Mouse (Mus musculus) MEL (cell line): ENCODE results near the gene Fam53b. TPM values are rescaled to one million over a fixed set of nuclear protein-coding genes. Genes with fewer than 3 reads are reported as not detected.

Experiments used
- DNase-seq: peaks from one replicate; pipeline ENCODE4 v3.0.0; 2011; ENCODE audit warnings: low read depth, low spot score
- H3K27ac ChIP-seq: 2 replicates; pipeline ENCODE4 v1.5.1; 2012; ENCODE audit warnings: low read depth, mild to moderate bottlenecking, control low read depth, low read length, moderate library complexity; ENCODE audit not compliant: control insufficient read depth
- H3K27me3 ChIP-seq, 2 experiments: fragments of 150-350 bp in 1 of 2; sonication (generic) in 1 of 2; 2 replicates each; pipeline ENCODE4 v1.6.1; 2012; ENCODE audit warnings: low read length in 2 of 2, mild to moderate bottlenecking in 2 of 2, improper control_type of control experiment in 1 of 2, moderate library complexity in 1 of 2; ENCODE audit not compliant: insufficient read depth in 2 of 2, control insufficient read depth in 1 of 2
- H3K36me3 ChIP-seq, 2 experiments: 2 replicates each; pipeline ENCODE4 v1.6.1; 2012 to 2014; ENCODE audit warnings: low read length in 2 of 2, improper control_type of control experiment in 1 of 2, inconsistent platforms in 1 of 2, mild to moderate bottlenecking in 1 of 2; ENCODE audit not compliant: insufficient read depth in 2 of 2, control insufficient read depth in 1 of 2
- H3K4me1 ChIP-seq, 2 experiments: fragments of 150-350 bp in 1 of 2; sonication (generic) in 1 of 2; 2 replicates each; pipeline ENCODE4 v1.6.1; 2012; ENCODE audit warnings: low read length in 2 of 2, improper control_type of control experiment in 1 of 2, mild to moderate bottlenecking in 1 of 2; ENCODE audit not compliant: insufficient read depth in 2 of 2, control insufficient read depth in 1 of 2
- H3K4me3 ChIP-seq, 2 experiments: fragments of 150-350 bp in 1 of 2; sonication (generic) in 1 of 2; 2 replicates each; pipeline ENCODE4 v1.5.1; 2012; ENCODE audit warnings: low read depth in 2 of 2, low read length in 2 of 2, mild to moderate bottlenecking in 2 of 2, moderate library complexity in 2 of 2, control low read depth in 1 of 2, improper control_type of control experiment in 1 of 2; ENCODE audit not compliant: control insufficient read depth in 1 of 2, insufficient read depth in 1 of 2
- H3K79me2 ChIP-seq: 2 replicates; pipeline ENCODE4 v1.6.1; 2012; ENCODE audit warnings: mild to moderate bottlenecking, low read length, moderate library complexity; ENCODE audit not compliant: control insufficient read depth, poor library complexity, insufficient read depth
- H3K9ac ChIP-seq: 2 replicates; pipeline ENCODE4 v1.6.1; 2012; ENCODE audit warnings: low read depth, mild to moderate bottlenecking, control low read depth, low read length, moderate library complexity; ENCODE audit not compliant: control insufficient read depth, poor library complexity, severe bottlenecking
- H3K9me3 ChIP-seq: fragments of 150-350 bp; sonication (generic); replicated peaks from 2 replicates; pipeline ENCODE4 v1.6.1; 2012; ENCODE audit warnings: mild to moderate bottlenecking, low read length, improper control_type of control experiment, moderate library complexity; ENCODE audit not compliant: insufficient read depth
- BHLHE40 ChIP-seq: IDR thresholded peaks from 2 replicates; pipeline ENCODE4 v1.6.1; 2012; ENCODE audit warnings: low read depth, mild to moderate bottlenecking, inconsistent platforms, low read length, improper control_type of control experiment, borderline replicate concordance
- CHD1 ChIP-seq: IDR thresholded peaks from 2 replicates; pipeline ENCODE4 v1.6.1; 2012; ENCODE audit warnings: low read depth, mild to moderate bottlenecking, inconsistent platforms, low read length, improper control_type of control experiment
- CTCF ChIP-seq, 3 experiments: IDR thresholded peaks in 2 of 3; conservative IDR thresholded peaks in 1 of 3; 2 replicates each; pipeline ENCODE4 v1.5.1; 2011 to 2012; ENCODE audit warnings: low read length in 3 of 3, low read depth in 2 of 3, mild to moderate bottlenecking in 2 of 3, improper control_type of control experiment in 1 of 3, inconsistent platforms in 1 of 3, mixed read lengths in 1 of 3, moderate library complexity in 1 of 3; ENCODE audit not compliant: control insufficient read depth in 1 of 3, insufficient read depth in 1 of 3, poor library complexity in 1 of 3, severe bottlenecking in 1 of 3
- E2F4 ChIP-seq: IDR thresholded peaks from 2 replicates; pipeline ENCODE4 v1.6.1; 2011; ENCODE audit warnings: low read depth, low read length, improper control_type of control experiment, borderline replicate concordance
- ELF1 ChIP-seq: IDR thresholded peaks from 2 replicates; pipeline ENCODE4 v1.6.1; 2014; ENCODE audit warnings: low read depth, mild to moderate bottlenecking, inconsistent platforms, low read length, improper control_type of control experiment, moderate library complexity
- EP300 ChIP-seq, 2 experiments: IDR thresholded peaks; 2 replicates each; pipeline ENCODE4 v1.6.1; 2011; ENCODE audit warnings: improper control_type of control experiment in 2 of 2, low read length in 2 of 2, low read depth in 1 of 2, mild to moderate bottlenecking in 1 of 2
- GATA1 ChIP-seq: IDR thresholded peaks from 2 replicates; pipeline ENCODE4 v1.6.1; 2011; ENCODE audit warnings: low read depth, low read length, improper control_type of control experiment
- HCFC1 ChIP-seq: IDR thresholded peaks from 2 replicates; pipeline ENCODE4 v1.6.1; 2012; ENCODE audit warnings: low read depth, mild to moderate bottlenecking, inconsistent platforms, low read length, improper control_type of control experiment, moderate library complexity
- MAX ChIP-seq: IDR thresholded peaks from 2 replicates; pipeline ENCODE4 v1.6.1; 2011; ENCODE audit warnings: low read length, improper control_type of control experiment
- MEF2A ChIP-seq: IDR thresholded peaks from 2 replicates; pipeline ENCODE4 v1.6.1; 2014; ENCODE audit warnings: low read depth, mild to moderate bottlenecking, inconsistent platforms, low read length, improper control_type of control experiment; ENCODE audit not compliant: poor library complexity, insufficient replicate concordance, severe bottlenecking; ENCODE audit errors: extremely low read depth
- NELFE ChIP-seq: IDR thresholded peaks from 2 replicates; pipeline ENCODE4 v1.6.1; 2011; ENCODE audit warnings: low read depth, low read length, improper control_type of control experiment
- POLR2A ChIP-seq, 2 experiments: IDR thresholded peaks; 2 replicates each; pipeline ENCODE4 v1.6.1; 2011 to 2012; ENCODE audit warnings: low read length in 2 of 2, mild to moderate bottlenecking in 2 of 2, control low read depth in 1 of 2, improper control_type of control experiment in 1 of 2, low read depth in 1 of 2, moderate library complexity in 1 of 2; ENCODE audit not compliant: control insufficient read depth in 1 of 2, insufficient read depth in 1 of 2, poor library complexity in 1 of 2
- RAD21 ChIP-seq: IDR thresholded peaks from 2 replicates; pipeline ENCODE4 v1.6.1; 2011; ENCODE audit warnings: mild to moderate bottlenecking, low read depth, low read length, improper control_type of control experiment
- SIN3A ChIP-seq: IDR thresholded peaks from 2 replicates; pipeline ENCODE4 v1.6.1; 2012; ENCODE audit warnings: low read length, improper control_type of control experiment, inconsistent platforms
- TAL1 ChIP-seq: IDR thresholded peaks from 2 replicates; pipeline ENCODE4 v1.6.1; 2012; ENCODE audit warnings: mild to moderate bottlenecking, inconsistent platforms, low read length, moderate library complexity, mixed read lengths
- TBP ChIP-seq: IDR thresholded peaks from 2 replicates; pipeline ENCODE4 v1.8.0; 2011; ENCODE audit warnings: low read depth, low read length, improper control_type of control experiment
- TCF12 ChIP-seq: IDR thresholded peaks from 2 replicates; pipeline ENCODE4 v1.6.1; 2014; ENCODE audit warnings: low read depth, mild to moderate bottlenecking, inconsistent platforms, low read length, improper control_type of control experiment, moderate library complexity
- USF1 ChIP-seq: IDR thresholded peaks from 2 replicates; pipeline ENCODE4 v1.6.1; 2014; ENCODE audit warnings: low read depth, mild to moderate bottlenecking, inconsistent platforms, low read length, improper control_type of control experiment, moderate library complexity
- ZNF384 ChIP-seq: IDR thresholded peaks from 2 replicates; pipeline ENCODE4 v1.6.1; 2012; ENCODE audit warnings: low read depth, mild to moderate bottlenecking, inconsistent platforms, low read length, improper control_type of control experiment
- polyA plus RNA-seq, 2 experiments: library from polyadenylated mRNA; stranded (reverse) in 1 of 2; unstranded in 1 of 2; fragments of >175 nt in 1 of 2; fragments of >200 nt in 1 of 2; gene quantifications; 2 replicates each; pipeline versions ENCODE4 v1.2.1 to v1.2.4; 2012; ENCODE audit warnings: low replicate concordance in 2 of 2, low read depth in 1 of 2; ENCODE audit not compliant: insufficient read length in 2 of 2, insufficient read depth in 1 of 2, missing spikeins in 1 of 2
- total RNA-seq: library from RNA; depleted of rRNA; stranded (reverse); fragments of 300-350 nt; gene quantifications from 2 replicates; pipeline ENCODE4 v1.2.3, GENCODE M21; 2012

Fam53b gene
- total and polyA plus RNA-seq, 3 experiments = 7.9 to 15.4 TPM; not detected in 1

DNA sequence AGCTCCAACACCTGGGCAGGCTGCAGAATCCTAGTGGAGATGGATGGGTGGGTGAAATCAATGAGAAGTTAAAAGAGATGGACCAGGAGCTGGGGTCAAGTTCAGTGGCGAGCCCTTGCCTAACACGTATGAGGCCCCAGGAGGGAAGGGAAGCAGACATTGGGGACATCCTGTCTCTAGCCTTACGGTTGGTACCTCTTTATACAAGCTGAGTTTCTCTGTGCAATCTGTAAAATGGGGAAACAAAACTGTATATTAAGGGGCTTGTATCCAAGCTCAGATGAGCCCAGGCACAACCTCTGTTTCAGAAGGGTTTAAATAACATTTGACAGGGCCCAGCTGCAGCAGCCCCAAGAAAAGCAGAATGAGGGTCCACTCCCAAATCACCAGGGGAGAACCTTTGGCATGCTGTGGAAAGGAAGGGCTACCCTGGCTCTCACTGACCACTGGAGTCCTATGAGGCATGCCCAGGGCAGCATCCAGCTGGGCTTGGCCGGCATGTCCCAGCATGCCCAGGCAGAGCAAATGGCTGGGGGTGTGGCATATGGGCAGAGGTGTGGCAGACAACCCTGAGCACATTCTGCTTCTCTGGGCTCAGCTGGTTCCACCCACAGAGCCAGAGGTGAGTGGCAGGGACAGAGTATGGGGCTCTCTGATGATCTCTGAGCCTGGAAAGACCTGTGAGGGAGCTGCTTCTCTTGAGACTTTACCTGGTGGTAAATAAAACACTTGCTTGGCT lies 84.4 kb downstream of the Fam53b start:
- no peak for TF ChIP-seq POLR2A (IDR thresholded peaks at IDR 0.05; ENCODE audit: control insufficient read depth in 1 of 2, insufficient read depth in 1 of 2, low read depth in 1 of 2, low read length in 2 of 2, poor library complexity in 1 of 2)
- Histone ChIP-seq H3K9me3 (no peaks in the 10 kb centered on the region), H3K4me1 (peaks cover 0 to 4% of the 10 kb centered on the region in 2 experiments; a peak in 2 of 4 replicates), H3K4me3 (no peak overlapping the region), H3K79me2 (no peaks in the 10 kb centered on the region), H3K36me3 (peaks cover 0 to 3% of the 10 kb centered on the region in 2 experiments; a peak in 2 of 4 replicates), H3K27ac (no peak overlapping the region), H3K27me3 (no peaks in the 10 kb centered on the region), H3K9ac (no peak overlapping the region)
- DNase-seq = no peak

DNA sequence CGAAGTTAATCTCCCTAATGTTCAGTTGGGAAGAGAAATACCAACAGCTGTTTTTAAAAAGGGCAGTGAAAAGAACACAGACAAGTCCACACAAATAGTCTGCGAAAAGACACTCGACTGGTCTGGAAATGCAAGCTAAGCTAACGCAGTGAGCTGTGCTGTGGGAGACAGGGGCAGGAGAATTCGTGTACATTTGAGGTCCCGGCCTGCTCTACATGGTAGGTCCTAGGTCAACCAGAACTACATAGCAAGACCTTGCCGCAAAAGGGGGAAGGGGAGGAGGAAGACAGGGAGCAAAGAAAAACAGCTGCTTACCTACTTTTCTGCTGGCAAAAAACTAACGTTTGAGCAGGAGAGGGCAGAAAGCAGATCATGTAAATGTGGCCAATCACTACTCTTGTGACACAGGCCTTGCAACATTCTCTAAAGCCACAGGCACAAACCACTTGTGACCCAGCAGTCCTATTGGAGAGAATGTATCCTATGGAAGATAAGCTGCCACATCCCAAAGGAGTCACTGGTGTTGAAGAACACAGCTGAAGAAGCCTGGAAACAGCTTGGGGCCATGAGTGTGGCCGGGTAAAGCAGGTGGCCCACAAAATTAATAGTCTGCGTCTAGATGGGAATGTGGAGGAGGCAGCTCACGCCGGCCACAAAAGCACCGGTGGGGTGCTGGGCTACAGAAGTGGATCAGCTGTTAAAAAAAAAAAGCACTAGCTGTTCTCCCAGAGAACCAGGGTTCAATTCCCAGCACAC lies 87.4 kb downstream of the Fam53b start:
- Histone ChIP-seq H3K27me3 (no peaks in the 10 kb centered on the region), H3K4me1 (peaks cover 3 to 15% of the 10 kb centered on the region in 2 experiments; a peak in 3 of 4 replicates), H3K27ac (no peak overlapping the region), H3K9ac (no peak overlapping the region), H3K36me3 (peaks cover 0 to 11% of the 10 kb centered on the region in 2 experiments; a peak in 2 of 4 replicates), H3K79me2 (no peaks in the 10 kb centered on the region), H3K9me3 (no peaks in the 10 kb centered on the region), H3K4me3 (no peak overlapping the region)
- DNase-seq = no peak
- TF ChIP-seq TAL1 (no peak), E2F4 (no peak), SIN3A (no peak), BHLHE40 (no peak), ELF1 (no peak), MAX (no peak), ZNF384 (no peak), TBP (no peak), USF1 (no peak), EP300 (IDR thresholded peaks at IDR 0.05; ENCODE audit: low read depth in 1 of 2, low read length in 2 of 2) (no peak)

DNA sequence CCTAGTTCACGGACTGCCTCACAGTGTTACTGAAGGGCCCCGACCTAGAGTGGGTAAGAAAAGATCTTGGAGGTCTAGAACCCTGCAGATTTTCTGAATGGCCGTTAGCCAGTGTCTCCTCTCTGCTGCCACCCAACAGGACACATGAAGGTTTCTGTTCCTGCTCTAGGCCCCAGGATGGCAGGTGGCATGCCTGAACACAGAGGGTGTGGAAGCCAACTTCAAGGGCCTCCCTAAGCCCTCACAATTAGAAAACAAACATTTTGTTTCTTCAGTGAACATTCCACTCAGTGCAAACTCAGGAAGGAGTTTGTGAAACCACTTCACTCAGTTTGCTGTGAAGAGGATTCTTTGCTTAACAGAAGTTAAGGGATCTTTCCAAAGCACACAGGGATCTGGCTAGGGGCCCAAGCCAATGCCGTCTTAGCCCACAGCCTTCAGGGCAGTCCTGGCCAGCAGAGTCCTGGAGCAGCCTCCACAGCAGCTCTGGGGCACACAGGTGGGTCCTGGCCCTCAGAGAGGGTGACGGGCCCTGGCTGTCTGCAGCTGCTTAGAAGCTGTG lies 89.1 kb downstream of the Fam53b start:
- H3K27me3 ChIP-seq = no peaks in the 10 kb centered on the region

More for the DNA sequence above, 89.1 kb downstream of the Fam53b start:
- no peak for DNase-seq
- Histone ChIP-seq H3K36me3 (peaks cover 0 to 11% of the 10 kb centered on the region in 2 experiments; a peak in 2 of 4 replicates), H3K9me3 (no peaks in the 10 kb centered on the region), H3K27ac (no peak overlapping the region; the same call in 1 of the 2 replicates), H3K9ac (no peak overlapping the region), H3K4me3 (no peak overlapping the region), H3K4me1 (peaks cover 3 to 15% of the 10 kb centered on the region in 2 experiments; a peak in 3 of 4 replicates), H3K79me2 (no peaks in the 10 kb centered on the region)
- no peak for TF ChIP-seq CHD1
- TF ChIP-seq POLR2A (IDR thresholded peaks at IDR 0.05; ENCODE audit: control insufficient read depth in 1 of 2, insufficient read depth in 1 of 2, low read depth in 1 of 2, low read length in 2 of 2, poor library complexity in 1 of 2) = no peak
- no peak for TF ChIP-seq BHLHE40
- TF ChIP-seq TCF12 = no peak
- TF ChIP-seq NELFE = no peak
- TF ChIP-seq TBP = no peak
- no peak for TF ChIP-seq GATA1
- no peak for TF ChIP-seq MEF2A
- TF ChIP-seq SIN3A = no peak
- no peak for TF ChIP-seq HCFC1
- no peak for TF ChIP-seq USF1
- TF ChIP-seq TAL1 = no peak
- TF ChIP-seq CTCF (IDR thresholded peaks at IDR 0.05 in 2 of 3, conservative IDR thresholded peaks at IDR 0.05 in 1 of 3; ENCODE audit: control insufficient read depth in 1 of 3, insufficient read depth in 1 of 3, low read depth in 2 of 3, low read length in 3 of 3, poor library complexity in 1 of 3, severe bottlenecking in 1 of 3) = no peak
- no peak for TF ChIP-seq RAD21
- TF ChIP-seq ELF1 = no peak
